Mouse (Mus musculus): ENCODE data around the gene Men1. TPM values are rescaled to one million over a fixed set of nuclear protein-coding genes. Genes with fewer than 3 reads are reported as not detected.
"Not testable (repeated sequence)": the region's sequence is repeated elsewhere in the genome, so short reads cannot be mapped to it uniquely, and the experiment has no call there.

Gene Men1
- total RNA-seq, 1 experiment from 2014 or later, result 30.8 TPM

DNA sequence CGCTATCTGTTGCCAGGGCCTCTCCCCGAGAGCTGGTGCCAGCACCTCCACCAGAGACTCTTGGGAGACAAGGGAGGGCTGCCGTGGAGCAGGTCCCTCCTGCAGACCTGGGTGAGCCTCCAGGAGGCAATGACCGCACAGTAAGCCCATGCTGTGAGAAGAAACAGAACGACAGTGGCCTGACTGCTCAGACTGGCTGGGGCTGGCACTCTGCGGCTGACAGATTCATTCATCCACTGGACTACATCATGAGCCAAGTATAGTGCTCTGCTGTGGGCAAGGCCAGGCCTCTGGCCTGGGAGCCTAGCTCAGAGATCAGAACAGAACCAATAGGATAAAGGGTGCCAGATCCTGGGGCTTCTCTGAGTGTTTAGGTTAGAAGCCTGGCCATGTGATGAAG lies 30.9 kb upstream of the Men1 start:
- no peak for ATAC-seq (replicated peaks; ENCODE audit: low read depth, poor library complexity, severe bottlenecking)

DNA sequence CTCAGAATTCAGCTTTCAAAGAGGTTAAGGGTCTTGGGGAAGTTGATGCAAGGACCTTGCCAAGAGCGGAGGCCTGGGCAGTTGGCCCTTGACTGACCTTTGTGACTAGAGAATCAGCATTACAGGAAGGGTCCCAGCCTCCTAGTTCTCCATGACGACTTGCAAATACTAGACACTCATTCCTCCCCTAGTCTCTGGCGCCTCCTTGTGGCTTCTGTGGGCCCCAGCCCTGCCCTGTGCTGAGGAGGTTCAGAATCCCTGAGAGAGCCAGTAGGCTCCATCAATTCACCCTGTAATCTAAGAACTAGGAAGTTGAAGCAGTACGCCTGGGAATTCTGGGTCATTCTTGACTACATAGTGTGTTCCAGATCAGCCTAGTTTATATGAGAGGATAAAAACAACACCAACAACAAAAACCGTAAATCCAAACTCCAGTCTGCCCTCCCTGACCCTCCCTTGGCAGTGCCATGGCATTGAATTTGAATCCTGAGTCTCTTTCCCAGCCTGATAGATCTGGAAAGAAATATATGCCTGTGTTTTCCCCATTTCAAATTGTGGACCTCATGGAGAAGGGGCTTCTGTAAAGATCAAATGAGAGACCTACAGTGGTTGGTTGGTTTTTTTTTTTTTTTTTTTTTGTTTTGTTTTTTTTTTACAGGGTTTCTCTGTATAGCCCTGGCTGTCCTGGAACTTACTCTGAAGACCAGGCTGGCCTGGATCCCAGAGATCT lies 29.8 kb upstream of the Men1 start:
- peak; percentile 58 for ATAC-seq (replicated peaks; ENCODE audit: low read depth, poor library complexity, severe bottlenecking)

DNA sequence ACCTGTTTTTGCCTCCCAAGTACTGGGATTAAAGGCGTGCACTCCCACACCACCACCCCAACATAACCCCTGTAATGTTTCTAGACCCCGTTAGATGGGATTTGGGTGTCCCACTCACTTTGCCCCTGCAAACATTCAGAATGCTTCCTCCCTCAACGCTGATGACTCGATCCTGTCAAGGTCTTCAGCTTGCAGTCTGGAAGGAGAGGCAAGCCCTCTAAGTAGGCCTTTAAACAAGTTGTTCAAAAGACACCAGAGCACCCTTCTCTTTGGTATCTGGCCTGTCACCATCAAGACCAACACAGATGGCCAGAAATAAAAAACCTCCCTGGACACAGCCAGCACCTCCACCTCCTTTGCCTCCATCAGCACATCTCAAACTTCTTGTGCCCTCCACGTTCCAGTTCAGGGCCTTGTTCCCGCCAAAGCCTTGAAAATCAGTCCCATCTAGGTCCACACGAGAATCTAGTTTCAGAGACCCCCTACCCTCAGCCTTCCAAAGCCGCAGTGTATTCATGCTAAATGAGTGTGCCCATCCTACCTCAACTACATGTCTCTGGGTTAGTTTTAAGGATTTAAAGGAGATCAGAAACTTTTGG lies 29.2 kb upstream of the Men1 start:
- no peak for ATAC-seq (replicated peaks; ENCODE audit: low read depth, poor library complexity, severe bottlenecking)

DNA sequence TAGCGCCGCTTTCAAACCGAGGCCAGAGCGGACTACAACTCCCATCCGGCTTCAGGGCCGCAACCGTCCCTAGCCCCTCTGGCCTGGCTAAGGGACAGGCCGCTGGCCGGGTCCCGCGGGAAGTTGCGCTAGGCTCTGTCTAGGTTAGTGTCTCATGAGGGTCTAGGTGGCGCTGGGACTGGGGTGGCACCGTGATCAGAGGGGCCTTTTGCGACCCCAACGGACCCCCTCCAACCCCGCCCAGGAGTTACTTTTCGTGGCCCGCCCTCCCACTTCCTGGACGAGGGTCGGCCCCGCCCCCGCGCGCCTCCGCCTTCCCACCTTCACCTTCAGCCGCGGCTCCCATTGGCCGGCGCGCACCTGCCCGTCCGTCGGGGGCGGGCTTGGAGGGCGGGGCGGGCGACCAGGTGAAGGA lies 28.6 kb upstream of the Men1 start, which contains the start of gene Cdc42bpg:
Gene Cdc42bpg (plus strand): TSS at position 320 of the 415 bp plus-strand sequence.
- ATAC-seq (replicated peaks; ENCODE audit: low read depth, poor library complexity, severe bottlenecking), result peak; percentile 52

DNA sequence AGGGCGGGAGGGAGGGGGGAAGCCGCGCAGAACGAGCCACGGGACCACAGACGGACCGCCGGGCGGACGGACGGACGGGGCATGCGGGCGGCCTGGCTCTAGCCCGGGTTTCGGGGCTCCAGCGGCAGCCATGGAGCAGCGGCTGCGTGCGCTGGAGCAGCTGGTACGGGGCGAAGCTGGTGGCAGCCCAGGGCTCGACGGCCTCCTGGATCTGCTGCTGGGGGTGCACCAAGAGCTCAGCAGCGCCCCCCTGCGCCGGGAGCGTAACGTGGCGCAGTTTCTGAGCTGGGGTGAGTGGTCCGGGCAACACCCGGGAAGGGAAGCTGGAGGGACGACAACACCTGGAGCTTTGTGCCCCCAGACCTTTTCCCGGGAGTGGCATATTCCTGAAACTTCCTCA lies 28.2 kb upstream of the Men1 start:
- peak; percentile 68 for ATAC-seq (replicated peaks; ENCODE audit: low read depth, poor library complexity, severe bottlenecking)

DNA sequence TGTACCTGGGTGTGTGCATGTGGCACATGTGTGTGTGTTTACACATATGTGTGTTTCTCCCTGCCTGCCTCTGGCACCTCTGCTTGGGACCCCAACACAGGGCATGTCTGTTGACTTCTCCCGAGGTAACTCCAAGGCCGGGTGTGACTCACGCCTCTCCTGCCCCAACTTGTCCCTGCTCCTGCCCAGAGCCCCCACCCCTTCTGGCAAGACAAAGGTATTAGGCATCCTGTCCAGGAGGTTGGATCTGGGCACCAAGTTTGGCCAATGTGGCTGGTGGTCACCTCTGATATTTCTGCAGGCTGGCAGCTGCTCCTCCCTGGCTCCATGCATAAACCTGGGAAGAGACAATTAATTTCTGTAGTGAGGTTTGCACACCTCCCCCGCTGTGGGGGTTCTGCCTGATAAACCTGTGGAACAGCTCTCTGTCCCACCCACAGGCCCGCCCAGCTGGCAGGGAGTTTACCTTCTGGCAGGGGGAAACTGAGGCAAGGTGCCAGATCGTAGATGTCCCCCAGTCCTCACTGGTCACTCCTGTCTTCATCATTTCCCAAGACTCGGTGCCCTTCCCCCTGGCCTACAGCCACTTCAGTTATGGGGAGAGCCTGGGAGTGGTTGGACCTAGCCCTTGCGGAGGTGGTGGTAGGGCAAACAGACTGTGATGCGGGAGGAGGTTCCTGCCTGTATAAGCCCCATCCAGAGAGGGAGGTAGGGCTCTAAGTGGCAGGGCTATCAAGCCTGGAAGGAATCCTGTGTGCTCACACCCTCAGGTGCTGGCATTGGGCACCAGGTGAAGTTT lies 26.8 kb upstream of the Men1 start:
- no peak for ATAC-seq (replicated peaks; ENCODE audit: low read depth, poor library complexity, severe bottlenecking)

DNA sequence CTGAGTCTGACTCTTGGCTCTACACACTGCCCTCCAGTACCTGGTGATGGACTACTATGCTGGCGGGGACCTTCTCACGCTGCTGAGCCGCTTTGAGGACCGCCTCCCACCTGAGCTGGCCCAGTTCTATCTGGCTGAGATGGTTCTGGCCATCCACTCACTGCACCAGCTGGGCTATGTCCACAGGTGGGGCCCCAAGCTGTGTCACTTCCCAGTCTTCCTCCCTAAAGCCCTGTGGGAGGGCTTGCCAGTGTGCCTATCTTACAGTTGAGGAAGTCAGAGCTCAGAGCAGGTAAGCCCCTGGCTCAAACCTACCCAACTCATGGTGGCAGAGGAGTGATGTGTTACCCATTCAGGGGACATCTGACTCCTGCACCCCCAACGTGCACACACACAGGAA lies 24.6 kb upstream of the Men1 start:
- ATAC-seq (replicated peaks; ENCODE audit: low read depth, poor library complexity, severe bottlenecking), result no peak

DNA sequence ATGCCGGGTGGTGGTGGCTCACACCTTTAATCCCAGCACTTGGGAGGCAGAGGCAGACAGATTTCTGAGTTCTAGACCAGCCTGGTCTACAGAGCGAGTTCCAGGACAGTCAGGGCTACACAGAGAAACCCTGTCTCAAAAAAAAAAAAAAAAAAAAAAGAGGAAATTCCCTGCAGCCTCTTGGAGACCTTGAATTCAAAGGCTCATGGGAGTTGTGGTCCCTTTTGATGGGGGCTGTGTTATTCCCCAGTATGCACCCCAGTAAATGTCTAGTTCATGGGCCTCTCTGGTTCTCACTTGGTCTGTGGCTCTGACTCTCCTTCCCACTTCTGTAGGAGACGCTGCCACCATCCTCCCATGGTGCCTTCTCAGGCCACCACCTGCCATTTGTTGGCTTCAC lies 23.0 kb upstream of the Men1 start:
- not testable (repeated sequence) for ATAC-seq (replicated peaks; ENCODE audit: low read depth, poor library complexity, severe bottlenecking)

DNA sequence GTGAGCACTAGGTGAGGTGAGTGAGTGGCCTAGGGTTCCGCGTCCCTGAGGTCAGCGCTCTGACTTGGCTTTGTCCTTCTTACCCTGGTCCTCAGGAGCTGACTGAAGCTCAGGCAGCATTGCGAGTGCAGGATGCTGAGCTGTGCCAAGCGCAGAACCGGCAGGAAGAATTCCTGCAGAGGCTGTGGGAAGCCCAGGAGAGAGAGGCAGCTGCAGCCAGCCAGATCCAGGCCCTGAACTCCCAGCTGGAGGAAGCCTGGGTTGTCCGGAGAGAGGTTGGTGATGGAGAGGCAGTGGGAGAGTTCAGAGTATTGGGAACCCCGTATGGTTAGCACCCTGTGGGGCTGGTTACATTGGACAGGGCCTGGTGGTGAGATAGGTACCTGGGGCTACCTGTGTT lies 21.0 kb upstream of the Men1 start:
- ATAC-seq (replicated peaks; ENCODE audit: low read depth, poor library complexity, severe bottlenecking), result no peak

DNA sequence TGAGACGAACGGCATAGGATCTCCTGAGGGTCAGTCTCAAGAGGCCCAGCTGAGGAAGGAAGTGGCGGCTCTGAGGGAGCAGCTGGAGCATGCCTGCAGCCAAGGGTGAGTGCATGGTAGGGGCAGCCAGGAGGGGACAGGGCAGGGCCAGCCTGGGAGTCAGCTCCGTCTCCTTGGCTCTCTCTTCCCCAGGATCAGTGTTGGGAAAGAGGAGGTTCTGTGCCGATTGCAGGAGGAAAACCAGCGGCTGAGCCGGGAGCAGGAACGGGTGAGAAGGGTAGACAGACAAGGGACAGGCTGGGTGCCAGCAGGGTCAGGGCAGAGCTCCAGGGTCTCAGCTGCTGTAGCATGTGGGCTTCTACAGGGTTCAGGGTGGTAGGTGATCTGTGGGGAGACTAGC lies 20.3 kb upstream of the Men1 start:
- ATAC-seq (replicated peaks; ENCODE audit: low read depth, poor library complexity, severe bottlenecking), result no peak

DNA sequence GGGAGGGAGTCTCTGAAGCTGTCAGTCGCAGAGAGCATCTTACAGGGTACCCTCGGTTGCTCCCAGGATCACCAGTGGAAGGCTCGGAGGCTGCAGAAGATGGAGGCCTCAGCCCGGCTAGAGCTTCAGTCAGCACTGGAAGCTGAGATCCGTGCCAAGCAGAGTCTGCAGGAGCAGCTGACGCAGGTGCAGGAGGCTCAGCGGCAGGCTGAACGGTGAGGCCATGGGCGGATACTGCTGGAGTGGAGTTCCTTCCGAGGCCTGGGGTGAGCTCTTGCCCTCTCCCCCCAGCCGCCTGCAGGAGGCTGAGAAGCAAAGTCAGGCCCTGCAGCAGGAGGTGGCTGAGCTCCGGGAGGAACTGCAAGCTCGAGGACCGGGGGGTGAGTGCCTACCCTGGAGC lies 19.2 kb upstream of the Men1 start:
- ATAC-seq (replicated peaks; ENCODE audit: low read depth, poor library complexity, severe bottlenecking), result no peak

DNA sequence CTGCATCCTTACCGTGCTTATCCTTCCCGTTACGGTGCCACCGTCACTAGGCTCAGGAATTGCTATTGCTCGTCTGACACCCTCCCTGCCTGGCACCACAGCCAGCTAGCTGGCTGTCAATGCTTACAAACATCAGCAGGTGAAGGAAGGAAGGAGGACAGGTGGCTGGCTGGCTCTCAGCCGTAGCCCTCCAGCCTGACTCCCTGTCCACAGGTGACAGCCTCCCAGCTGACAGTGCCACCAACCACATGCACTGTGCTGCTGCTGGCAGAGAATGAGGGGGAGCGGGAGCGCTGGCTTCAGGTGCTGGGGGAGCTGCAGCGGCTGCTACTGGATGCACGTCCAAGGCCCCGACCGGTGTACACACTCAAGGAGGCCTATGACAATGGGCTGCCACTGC lies 16.6 kb upstream of the Men1 start:
- no peak for ATAC-seq (replicated peaks; ENCODE audit: low read depth, poor library complexity, severe bottlenecking)

DNA sequence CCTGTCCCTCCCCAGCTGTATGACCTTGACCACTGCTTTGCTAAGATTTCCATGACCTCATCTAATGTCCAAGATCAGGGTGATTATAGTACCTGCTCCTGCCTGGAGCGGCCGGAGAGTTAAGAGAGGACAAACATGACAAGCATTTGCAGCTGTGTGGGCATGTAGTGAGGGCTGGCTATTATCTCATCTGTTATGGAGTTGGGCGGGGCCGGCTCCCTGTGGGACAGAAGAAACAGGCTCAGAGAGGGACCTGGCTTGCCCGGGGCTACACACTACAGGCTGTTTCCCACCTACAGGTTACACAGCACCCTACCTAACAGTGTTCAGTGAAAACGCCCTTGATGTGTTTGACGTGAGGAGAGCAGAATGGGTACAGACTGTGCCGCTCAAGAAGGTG lies 13.4 kb upstream of the Men1 start:
- no peak for ATAC-seq (replicated peaks; ENCODE audit: low read depth, poor library complexity, severe bottlenecking)

DNA sequence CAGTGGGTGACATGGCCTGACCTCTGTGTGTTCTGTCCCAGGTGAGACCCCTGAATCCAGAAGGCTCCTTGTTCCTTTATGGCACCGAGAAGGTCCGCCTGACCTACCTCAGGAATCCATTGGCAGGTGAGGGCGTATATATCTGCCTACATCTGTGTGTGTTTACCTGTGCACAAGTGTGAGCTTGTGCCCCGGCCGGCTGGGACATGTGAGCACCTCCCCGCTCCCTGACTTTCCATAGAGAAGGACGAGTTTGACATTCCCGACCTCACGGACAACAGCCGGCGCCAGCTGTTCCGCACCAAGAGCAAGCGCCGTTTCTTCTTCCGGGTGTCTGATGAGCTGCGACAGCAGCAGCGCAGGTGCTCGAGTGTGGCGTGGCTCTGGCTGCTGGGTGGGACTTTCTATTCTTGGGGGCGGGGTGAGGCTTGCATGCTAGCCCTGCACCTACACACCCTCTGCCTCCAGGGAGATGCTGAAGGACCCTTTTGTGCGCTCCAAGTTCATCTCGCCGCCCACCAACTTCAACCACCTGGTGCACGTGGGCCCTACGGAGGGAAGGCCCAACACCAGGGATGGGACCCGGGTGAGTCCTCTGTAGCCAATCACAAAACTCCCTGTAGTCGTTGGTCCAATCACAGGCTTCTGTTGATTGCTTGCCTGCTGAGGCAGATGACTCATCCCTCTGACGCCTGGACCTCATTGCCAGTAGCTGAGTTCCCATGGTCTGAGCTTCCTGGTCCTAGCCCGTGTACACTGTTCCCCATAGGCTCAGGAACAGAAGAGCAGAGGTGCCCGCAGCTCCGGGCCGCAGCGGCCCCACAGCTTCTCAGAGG lies 12.8 kb upstream of the Men1 start:
- ATAC-seq (replicated peaks; ENCODE audit: low read depth, poor library complexity, severe bottlenecking), result no peak

DNA sequence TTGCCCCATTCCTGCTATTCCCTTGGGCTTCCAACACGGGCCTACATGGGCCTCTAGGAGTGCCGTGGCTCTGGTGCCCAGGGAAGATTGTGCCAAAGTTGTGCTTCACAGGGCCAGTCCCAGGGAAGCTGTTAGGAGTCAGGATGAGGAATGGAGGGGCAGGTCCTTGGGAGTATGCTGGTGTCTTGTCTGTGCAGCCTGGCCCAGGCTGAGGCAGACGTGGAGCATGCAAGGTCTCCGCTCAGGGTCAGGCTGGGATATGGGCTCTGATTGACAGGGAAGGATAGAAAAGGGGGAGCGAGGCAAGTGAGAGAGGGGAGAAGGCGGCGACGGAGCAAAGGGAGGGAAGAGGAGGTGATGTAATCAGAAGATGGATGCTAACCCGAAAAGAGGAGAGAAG lies 10.0 kb upstream of the Men1 start:
- no peak for ATAC-seq (replicated peaks; ENCODE audit: low read depth, poor library complexity, severe bottlenecking)

DNA sequence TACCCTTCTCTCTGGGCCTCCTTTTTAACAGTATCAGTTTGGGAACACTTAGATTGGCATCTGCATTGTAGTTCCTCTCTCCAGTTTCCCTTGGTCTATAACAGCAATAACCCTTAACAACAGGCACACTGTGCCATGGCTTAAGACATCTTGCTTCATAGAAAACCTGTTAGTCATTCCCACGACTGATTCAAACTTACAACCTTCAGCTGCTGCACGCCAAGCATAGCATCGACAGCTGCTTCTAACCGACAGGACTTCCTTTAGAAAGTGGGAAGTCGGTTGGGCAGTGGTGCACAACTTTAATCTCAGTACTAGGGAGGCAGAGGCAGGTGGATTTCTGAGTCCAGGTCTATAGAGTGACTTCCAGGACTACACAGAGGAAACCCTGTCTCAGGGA lies 3.6 kb upstream of the Men1 start:
- ATAC-seq (replicated peaks; ENCODE audit: low read depth, poor library complexity, severe bottlenecking), result peak; percentile 11

DNA sequence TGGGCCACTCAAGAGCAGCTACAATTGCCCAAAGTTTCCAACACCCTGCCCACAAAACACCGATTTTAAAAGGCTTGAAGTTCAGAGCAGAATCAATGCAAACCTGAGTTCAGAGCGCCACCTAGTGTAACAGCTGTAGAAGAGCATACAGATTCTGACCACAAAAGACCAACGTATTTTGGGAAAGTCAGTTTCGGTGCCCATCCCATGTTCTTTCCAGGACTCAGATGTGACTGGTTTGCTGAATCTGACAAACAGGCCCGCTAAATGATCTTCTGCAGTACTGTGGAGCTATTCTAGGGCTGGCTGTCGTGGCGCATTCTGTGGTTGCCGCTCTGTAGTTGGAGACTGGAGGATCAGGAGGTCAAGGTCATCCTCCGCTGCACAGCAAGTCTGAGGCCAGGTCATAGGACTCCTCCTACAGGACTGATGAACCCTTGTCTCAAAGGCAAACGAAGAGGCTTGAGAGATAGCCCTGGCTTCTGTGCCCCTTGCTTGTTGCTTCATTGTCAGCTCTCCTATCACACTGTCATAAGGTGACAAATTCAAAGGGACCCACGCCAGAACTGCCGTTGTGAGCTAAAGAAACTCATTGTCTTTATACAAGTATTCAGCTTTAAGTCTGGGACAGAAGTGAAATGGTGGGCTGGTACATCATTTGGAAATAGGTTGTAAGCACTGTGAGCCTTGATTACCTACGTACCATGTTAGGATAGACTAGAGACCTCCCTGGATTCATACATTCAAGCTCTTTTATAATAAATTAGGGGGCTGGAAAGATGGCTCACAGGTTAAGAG lies 2.9 kb upstream of the Men1 start:
- ATAC-seq (replicated peaks; ENCODE audit: low read depth, poor library complexity, severe bottlenecking), result peak; percentile 57

DNA sequence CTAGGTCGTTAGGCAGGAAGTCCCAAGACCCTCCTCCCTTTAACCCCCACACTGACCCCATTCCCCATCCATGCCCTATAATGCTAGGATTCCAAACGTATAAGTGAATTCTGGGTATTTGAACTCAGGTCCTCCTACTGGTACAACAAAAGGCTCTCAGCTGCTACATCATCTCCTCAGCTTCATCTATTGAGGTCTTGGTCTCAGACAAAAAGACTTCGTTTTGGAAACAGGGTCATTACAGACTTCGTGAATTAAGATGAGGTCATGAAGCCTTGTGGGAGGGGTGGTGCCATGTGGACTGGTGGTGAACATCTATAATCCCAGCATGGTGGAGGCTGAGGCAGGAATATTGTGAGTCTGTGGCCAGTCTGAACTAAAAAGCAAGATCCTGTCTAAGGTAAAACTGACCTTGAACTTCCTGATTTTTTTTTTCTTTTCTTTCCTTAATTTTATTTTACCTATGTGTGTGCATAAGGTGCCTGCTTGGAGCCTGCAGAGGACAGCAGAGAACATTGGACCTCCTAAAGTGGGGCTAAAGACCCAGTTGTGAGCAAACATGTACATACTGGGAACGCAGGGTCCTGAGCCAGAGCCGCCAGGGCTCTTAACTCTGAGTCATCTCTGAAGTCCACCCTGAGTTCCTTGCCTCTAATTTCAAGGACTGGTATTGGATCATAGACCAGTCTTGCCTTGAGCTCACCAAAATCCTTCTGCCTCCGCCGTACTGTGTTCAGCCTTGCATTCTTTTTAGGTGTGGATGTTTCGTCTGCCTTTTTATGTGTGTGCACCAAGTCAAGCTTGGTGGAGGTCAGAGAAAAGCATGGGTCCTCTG lies 801 bp upstream of the Men1 start:
- no peak for ATAC-seq (replicated peaks; ENCODE audit: low read depth, poor library complexity, severe bottlenecking)

DNA sequence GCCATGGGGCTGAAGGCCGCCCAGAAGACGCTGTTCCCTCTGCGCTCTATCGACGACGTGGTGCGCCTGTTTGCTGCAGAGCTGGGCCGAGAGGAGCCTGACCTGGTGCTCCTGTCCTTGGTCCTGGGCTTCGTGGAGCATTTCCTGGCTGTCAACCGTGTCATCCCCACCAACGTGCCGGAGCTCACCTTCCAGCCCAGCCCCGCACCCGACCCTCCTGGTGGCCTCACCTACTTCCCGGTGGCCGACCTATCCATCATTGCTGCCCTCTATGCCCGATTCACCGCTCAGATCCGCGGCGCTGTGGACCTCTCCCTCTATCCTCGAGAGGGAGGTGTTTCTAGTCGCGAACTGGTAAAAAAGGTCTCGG lies 664 bp downstream of the Men1 start:
- no peak for ATAC-seq (replicated peaks; ENCODE audit: low read depth, poor library complexity, severe bottlenecking)

Measured in common myeloid progenitor, adult 5-6 weeks (primary cell).